Mouse (Mus musculus): ENCODE measurements around the gene Mfsd10.

The Mfsd10 gene
- long read RNA-seq, experiment 1, transcript Mfsd10-201 (13 exons, 1,907 nt) = major isoform, 12 of 29 reads
- long read RNA-seq, experiment 1, transcript Mfsd10-202 (13 exons, 1,906 nt) = minor isoform, 6 of 29 reads
- long read RNA-seq, experiment 1, partial matches to known transcripts = 3 of 29 reads
- long read RNA-seq, experiment 1, other reads (novel, unspliced or antisense) = 4 of 29 reads
- long read RNA-seq, experiment 2, transcript Mfsd10-203 (13 exons, 1,754 nt) = minor isoform, 6 of 39 reads
- long read RNA-seq, experiment 2, transcript Mfsd10-201 (13 exons, 1,907 nt) = major isoform, 7 of 39 reads
- long read RNA-seq, experiment 2, partial matches to known transcripts = 3 of 39 reads
- long read RNA-seq, experiment 2, other reads (novel, unspliced or antisense) = 20 of 39 reads

DNA sequence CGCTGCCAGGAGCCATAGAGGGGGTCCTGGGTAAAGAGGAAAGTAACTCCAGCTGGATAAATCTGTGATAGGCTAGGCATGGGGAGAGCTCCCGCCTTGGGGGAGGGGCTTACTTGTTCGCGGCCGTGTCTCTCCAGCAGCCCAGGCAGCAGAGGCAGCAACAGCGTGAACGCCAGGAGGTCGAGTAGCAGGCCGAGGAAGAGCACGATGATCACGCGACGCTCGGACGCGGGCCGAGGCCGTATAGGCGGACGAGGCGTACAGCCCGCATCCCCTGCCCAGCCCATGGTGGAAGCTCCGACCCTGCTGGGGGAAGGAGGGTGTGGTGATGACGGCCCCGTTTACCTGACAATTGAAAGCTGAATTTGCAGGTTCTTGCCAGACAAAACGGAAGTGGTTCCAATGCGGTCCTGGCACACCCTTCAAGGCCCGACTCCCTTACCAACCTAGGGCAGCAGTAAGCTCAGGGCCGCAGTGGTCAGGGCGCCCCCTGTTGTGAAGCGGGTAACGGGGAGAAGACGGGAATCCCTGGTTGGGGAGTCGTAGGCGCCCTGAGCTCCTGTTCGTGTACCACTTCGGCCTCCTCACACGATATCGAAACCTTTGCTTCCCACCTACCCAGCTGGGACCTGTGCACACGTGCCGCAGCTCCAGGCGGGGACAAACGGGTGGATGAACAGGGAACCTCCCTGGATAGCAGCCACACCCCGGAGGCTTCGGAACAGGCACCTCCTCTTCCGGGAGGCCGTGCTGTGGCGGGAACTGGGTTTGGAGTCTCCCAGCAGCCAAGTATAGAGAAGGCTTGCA is at the start of gene Mfsd10:
Gene Mfsd10 (minus strand): TSS at position 732 of the 807 bp plus-strand sequence.
- intact Hi-C loops (cut with DNase I) = loop anchor here (5.0 kb wide), 1 partner anchor 119 kb away; no protein-coding TSS in a partner anchor

DNA sequence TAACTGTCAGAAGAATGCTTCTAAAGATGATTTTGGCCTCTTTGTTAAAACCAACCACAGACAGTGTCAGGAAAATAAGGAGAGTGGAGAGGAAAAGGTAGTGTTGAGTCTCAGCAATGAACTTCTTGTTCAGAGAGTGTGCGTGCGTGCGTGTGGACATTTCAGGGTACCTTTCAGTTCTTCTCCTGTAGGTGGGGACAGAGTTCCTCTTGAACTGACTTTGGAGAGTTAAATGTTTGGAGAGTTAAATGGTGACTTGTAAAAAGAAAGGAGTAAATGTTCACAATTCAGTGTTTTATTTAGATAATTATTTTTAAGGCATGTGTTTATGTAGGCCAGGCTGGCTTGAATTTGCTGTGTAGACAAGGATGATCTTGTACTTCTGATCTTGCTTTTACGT is 33.3 kb upstream of the Mfsd10 start:
- intact Hi-C loops (cut with DNase I) = no loop called here

DNA sequence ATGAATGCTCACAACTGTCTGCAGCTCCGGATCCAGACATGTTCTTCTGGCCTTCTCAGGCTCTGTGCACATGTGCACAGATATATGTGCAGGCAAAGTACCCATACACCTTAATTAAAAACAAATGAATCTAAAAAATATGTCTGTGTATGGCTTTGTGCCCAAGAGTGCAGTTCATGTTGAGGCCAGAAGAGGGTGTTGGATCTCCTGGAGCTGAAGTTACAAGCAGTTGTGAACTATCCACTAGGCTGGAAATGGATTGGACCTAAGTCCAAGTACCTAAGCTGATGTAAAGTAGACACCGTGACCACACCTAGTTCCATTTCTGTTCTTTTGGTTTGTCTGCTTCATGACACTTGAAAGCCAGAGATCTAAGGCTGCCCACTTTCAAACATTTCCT is 32.5 kb upstream of the Mfsd10 start:
- intact Hi-C loops (cut with DNase I) = no loop called here

DNA sequence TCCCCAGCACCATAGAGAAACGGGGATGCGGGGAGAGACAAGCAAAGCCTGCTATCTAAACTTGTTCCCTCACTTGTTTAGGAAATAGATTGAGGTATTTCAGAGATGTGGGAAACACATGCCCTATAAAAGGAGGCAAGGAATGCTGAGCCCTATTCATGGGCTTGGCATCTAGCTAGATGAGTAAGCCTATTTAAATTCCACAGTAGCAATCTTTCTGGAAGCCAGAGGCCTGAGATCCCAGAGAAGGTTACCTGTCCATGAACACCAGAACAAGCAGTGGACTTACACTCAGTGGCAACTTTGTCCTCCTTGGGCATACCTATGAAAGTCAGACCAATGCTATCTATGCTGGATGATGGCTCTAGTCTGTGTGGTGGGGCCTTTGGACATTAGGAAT is 26.2 kb upstream of the Mfsd10 start:
- intact Hi-C loops (cut with DNase I) = loop anchor here (5.0 kb wide), 1 partner anchor 99 kb away; the partner anchor contains the start of gene Htt

DNA sequence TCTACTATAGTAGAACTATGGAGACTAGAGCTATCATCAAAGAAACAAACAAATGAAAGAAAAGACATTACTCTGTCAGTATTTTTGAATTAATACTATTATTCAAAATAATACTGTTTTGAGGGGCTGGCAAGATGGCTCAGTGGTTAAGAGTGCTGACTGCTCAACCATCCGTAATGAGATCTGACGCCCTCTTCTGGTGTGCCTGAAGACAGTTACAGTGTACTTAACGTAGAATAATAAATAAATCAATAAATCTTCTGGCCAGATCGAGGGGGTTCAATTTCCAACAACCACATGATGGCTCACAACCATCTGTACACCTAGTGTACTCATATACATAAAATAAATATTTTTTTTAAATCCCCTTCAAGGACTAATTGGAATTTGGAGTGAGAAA is 24.9 kb upstream of the Mfsd10 start:
- intact Hi-C loops (cut with DNase I) = loop anchor here (5.0 kb wide), 1 partner anchor 100 kb away; the partner anchor contains the start of gene Htt

DNA sequence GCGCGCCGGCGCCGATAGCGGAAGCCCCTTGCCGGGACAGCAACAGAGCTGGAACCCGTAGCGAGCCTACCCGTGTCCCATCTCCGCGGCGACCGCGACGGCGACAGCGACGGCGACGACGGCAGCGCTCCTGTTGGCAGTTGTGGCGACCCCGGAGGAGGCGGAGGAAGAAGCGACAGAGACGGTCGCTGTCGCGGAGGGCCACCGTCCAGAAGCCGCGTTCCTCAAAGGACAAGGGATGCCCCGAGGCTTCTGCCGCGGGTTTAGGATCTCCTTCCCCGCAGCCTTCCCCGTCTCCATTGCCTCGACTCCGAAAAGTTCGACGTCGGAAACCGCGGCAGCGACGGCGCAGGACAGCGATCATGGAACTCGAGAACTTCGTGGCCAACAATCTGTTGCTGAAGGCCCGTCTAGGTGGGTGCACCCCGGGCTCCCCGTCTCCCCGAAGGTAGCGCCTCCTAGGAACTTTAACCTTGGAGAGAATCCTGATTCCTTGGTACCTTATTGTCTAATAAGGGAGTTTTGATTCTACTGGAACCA is 23.6 kb upstream of the Mfsd10 start:
- intact Hi-C loops (cut with DNase I) = loop anchor here (5.0 kb wide), 1 partner anchor 102 kb away; the partner anchor contains the start of gene Htt

DNA sequence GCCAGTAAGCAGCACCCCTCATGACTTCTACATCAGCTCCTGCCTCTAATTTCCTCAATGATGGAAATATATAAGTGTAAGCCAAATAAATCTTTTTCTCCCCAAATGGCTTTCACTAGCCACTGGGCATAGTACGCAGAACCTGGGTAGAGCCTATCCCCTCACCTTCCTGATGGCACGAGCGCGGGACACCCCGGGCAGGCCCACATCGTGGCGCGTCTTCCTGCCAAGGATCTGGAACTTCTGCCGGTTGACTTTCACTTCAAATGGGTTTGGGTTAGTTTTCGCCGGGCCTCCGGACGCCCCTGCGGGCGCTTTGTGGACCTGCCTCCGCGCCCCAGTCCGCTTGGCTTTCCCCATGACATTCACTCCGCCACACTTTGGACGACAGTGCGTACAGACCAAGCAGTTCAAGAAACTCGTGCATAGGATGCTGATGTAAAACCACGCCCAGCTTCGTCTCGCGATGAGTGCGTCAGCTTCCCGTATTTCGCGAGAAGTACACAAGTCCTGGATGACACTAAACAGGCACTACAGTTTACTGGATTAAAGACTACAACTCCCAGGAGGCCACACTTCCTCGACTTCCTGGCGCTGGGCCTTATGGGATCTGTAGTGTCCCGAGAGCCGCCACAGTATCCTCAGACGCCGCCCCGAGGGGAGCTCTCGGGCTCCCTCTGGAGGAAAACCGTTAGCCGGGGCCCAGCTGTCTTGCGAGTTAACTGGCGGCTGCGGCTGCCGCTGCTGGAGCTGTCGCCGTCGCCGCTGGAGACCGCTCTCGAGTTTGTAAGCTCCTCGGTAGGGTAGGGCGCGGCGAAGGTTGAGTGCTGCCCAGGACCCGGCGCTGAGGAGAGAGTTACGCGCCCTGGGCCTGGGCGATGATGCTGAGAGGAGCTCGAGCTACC is 22.9 kb upstream of the Mfsd10 start, which contains the start of the genes Nop14 and Grk4:
Gene Nop14 (minus strand): TSS at position 463 of the 905 bp plus-strand sequence.
Gene Grk4 (plus strand): TSS at position 694 of the 905 bp plus-strand sequence.
- intact Hi-C loops (cut with DNase I) = loop anchor here (5.0 kb wide), 1 partner anchor 102 kb away; the partner anchor contains the start of gene Htt

DNA sequence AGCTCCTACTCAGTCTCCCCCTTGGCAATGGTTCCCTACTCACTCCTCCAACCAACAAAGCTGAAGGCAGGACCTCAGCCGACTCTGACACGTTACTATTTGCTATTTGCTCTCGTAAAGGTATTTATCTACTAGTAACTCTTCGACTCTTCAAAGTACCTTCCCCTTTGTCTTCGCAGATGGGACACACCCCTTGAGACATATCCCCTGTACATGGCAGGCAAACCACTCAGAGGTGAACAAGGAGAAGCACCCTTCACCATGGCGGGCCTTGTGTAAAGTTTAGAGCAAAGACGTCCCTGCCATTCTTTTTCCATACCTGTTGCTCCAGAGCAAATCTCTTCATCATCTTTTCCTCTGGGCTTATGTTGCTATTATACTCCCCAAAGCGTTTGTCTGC is 20.5 kb upstream of the Mfsd10 start:
- intact Hi-C loops (cut with DNase I) = no loop called here

DNA sequence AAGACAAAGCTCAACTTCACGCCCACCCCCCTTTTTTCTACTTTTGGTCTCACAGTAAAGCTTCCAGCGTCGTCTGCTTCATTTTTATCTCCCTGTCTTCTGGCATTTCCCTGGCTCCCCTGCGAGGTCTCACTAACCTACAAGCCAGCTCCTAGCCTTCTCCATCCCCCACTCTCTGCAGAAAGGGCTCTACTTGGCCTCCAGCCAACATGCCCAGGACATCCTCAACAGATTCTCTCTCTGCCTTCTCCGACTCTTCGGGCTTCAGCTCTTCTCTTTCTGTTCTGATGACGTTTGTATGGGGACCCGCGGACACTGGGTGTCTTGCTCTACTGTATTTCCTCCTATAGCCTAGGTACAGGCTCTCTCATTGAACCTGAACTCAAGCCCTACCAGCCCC is 17.9 kb upstream of the Mfsd10 start:
- intact Hi-C loops (cut with DNase I) = no loop called here

DNA sequence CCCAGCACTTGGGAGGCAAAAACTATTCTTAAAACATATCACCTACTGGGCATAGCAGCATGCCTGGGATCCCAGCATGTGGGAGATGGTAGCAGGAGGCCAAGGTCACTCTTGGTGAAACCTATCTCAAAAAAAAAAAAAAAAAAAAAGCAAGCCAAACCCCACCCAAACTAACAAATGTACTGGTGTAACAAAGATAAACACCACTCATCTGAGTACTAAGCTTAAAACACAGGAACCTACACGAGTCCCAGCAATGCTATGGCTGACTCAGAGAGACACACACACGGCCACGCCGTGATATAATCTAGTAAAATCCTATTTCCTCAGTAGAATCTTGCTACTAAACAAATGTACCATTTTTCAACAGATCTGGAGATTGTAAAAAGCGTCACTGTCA is 15.9 kb upstream of the Mfsd10 start:
- intact Hi-C loops (cut with DNase I) = no loop called here

DNA sequence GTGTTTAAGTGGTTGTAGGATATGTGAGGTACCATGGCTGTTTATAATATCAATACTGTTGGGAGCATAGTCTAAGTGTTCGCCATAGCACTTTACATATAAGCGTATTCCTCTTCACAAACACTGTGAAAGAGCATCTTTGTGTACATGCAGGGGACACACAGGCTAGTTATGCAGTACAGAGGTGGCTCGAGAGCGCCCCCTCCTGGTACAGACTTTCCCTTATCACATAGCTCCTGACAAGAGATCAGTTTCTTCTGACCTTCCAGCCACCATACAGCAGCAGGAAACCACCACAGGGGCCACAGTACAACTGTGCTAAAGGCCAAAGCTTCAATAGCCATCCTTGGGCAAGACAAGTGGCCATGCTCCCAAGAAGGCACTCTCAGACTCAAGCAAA is 10.6 kb upstream of the Mfsd10 start:
- intact Hi-C loops (cut with DNase I) = loop anchor here (5.0 kb wide), 1 partner anchor 100 kb away; no protein-coding TSS in a partner anchor

DNA sequence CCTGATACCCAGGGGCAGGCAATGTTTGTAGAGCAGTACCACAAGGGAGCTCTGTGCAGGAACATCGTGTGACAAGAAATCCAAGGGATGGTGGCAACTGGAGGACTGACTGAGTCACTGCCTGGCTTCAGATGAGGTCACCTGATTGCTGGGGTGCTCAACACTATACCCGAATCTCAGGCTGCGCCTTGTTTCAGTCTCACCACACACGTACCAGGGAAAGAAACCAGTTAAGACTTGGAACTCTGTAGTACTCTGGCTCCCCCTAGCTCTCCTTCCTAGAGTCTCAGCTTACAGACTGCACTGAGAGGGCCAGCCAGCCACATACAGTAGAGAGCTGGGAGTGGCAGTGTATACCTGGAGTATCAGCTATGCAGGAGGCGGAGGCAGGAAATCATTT is 5.9 kb upstream of the Mfsd10 start:
- intact Hi-C loops (cut with DNase I) = no loop called here

DNA sequence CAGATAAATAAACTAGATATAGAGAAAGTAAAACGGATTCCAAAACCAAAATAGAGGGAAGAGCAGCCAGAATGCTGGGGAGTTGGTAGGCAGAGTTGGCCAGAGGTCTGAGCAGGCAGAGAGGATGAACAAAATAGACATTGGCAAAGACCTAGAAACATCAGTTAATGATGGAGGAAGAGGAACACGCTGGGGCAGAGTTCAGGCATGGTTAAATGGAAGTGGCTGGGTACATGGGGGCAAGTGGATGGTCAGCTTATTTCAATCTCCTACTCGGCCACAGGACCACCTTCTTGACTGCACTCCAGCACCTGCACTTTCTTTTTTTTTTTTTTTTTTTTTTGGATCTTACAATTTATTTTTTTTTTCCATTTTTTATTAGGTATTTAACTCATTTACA is 5.0 kb upstream of the Mfsd10 start:
- intact Hi-C loops (cut with DNase I) = no loop called here

DNA sequence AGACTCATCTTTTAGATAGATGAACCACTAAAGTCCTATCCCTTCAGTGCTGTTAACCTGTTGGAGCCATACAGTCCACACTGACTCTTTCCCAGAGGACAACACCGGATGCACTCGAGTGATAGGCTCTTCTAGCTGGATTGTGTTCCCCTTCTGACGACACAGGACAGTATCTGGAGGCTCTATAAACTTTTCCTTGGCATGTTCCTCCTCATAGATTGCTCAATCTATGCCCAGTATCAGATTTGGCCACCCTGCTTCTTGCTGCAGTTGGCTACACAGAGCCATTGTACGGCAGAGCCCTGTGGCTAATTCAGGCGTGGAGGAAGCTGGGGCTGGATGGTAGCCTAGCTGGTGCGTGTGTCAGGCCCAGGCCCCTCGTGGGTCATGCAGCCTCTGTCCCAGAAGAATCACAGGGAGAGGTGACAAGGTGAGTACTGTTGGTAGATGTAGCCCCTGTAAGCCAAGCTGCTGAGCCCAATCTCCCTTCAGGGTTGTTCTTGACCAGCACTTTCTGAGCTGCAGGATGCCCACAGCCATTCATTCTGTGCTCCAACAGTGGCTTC is 662 bp upstream of the Mfsd10 start:
- intact Hi-C loops (cut with DNase I) = loop anchor here (5.0 kb wide), 1 partner anchor 120 kb away; no protein-coding TSS in a partner anchor

DNA sequence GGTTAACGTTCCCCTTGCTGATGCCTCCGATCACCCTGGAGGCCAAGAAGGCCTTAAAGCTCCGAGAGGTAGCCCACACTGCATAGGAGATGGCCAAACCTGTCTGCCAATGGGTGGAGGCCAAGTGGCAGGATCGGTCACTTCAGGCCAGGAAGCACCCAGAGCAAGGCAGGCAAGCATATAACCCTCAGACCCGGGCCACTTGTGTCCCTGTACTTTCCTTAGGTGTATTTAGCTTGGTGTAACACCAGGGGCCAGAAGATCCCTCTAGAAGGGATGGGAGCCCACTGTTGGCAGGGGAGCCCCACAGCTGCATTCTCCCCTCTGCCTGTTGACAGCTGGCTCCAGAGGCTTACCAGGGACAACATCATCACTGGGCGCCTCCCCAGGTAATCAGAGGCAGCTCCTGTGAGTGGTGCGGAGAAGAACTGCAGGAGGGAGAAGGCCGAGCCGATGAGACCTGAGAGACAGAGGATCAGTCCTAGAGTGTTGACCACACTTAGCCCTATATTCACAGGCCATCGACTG is 1.3 kb downstream of the Mfsd10 start:
- intact Hi-C loops (cut with DNase I) = loop anchor here (5.0 kb wide), 1 partner anchor 118 kb away; no protein-coding TSS in a partner anchor

DNA sequence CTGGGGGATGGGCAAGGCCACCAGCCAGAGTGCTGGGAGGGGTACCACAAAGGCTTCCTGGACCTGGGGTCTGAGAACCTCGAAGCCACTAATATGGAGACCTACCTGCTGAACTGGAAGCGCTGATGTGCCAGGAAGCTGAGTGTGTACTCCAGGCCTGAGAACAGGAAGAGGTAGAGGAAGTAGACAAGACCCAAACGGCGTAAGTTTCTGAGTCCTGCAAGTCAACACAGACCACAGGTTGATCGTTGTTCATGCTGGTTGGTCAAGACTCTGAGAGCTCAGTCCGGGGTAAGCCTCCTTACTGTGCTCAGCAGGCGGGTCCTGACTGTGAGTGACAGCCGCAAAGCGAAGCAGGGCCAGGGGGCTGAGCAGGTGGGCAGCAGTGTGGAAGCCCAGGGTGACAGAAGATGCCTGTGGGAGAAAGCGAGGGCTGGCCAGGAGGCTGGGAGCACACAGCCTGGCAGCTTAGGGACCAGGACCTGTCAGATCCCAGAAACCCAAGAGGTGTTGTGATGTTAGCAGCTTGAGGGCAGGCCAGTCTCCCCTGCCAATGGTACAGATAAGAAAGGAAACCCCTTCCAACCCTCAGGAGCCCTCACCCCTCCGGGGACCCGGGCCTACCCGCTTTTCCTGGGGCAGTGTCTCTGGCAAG is 2.1 kb downstream of the Mfsd10 start:
- intact Hi-C loops (cut with DNase I) = loop anchor here (5.0 kb wide), 1 partner anchor 118 kb away; no protein-coding TSS in a partner anchor

DNA sequence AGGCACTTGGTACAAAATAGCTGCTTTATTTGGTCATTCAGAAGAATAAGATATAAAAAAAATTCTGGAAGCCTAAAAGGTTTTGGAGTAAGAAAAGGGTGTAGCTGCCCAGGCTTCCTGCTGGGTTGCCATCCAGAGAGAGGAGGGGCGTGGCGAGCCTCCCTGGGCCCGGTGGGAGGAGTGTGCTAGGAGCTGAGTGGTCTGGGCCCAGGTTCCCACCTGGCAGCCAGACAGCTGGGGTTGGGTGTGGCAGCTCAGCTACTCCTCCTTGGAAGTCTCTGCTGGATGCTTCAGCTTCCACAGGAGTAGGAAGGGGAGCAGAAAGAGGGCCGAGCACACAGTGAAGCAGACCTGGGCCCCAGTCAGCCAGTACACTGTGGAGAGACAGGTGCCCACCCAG is 3.4 kb downstream of the Mfsd10 start:
- intact Hi-C loops (cut with DNase I) = no loop called here

DNA sequence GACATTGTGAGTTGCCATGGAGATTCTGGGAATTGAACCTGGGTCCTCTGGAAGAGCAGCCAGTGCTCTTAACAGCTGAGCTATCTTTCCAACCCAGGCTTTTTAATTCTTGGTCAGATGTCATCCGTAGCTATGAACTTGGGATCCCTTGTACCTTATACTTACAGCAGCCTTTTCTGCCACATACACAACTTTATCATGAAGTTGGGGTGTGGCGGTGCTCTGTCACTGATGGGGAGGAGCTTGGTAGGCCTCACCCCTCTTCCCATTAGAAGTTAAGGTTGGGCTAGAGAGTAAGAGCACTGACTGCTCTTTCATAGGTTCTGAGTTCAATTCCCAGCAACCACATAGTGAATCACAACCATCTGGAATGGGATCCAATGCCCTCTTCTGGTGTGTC is 4.0 kb downstream of the Mfsd10 start:
- intact Hi-C loops (cut with DNase I) = no loop called here

DNA sequence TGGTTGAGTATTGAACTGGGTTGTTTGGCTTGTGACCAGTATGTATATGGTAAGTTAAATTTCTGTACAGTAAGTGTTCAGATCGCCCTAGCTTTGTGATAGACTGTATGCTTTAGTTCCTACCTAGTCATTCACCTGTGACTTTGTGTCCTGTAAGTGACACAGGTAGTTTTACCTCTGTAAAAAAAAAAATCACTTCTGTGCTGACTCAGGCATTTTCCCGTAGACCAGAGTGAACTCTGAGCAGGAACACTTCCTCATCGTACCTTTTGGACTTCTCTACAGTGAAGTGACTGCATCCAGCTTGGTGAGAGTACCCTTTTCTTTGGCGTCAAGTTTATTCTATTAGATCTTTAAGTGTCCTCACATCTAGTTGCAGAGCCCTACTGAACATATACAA is 27.0 kb downstream of the Mfsd10 start:
- intact Hi-C loops (cut with DNase I) = loop anchor here (10.0 kb wide), 1 partner anchor 285 kb away; no protein-coding TSS in a partner anchor

Measured in adrenal gland (tissue).